Mouse (Mus musculus) CH12F3 (cell line): ENCODE data around the gene Trp53i11.

ENCODE experiments used
- in situ Hi-C: fragments of 300-500 bp; cut with MboI; formaldehyde crosslinking; loops from 2 replicates; pipeline ENCODE4 v1.14.3; 2020; ENCODE audit warnings: low sequenced_read_pairs

Gene Trp53i11

DNA sequence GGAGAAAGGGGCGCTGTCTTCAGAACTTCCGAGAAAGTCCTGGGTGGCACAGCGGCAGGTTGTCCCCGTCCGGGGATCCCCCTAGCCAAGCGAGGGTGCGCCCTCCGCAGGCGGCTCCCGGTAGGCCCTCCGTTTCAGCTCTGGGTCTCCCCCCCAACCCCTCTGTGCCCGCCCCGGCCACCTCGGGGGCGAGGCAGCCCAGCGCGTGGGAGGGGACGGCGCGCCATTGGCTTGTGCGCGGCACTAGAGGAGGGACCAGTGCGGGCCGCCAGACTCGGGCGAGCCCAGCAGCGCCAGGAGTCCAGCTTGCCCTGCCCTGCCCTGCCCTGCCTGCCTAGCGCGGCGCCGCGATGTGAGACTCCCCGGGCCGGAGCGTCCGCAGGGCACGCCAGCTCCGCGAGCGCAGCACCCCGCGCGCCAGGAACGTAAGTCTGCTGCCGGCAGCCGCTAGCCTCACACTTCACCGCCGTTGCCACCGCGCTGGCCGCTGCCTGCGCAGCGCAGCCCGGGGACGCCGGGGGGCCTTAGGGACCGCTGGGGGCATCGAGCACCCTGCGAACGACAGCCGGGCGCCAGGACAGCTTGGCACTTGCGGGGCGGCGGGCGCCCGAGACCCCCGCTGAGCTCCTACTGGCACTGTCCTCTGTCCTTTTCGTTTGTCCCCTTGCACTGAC lies at the start of gene Trp53i11:
TSS of gene Trp53i11 (plus strand) at position 226 of the 674 bp plus-strand sequence.
- in situ Hi-C loops = no loop called here

DNA sequence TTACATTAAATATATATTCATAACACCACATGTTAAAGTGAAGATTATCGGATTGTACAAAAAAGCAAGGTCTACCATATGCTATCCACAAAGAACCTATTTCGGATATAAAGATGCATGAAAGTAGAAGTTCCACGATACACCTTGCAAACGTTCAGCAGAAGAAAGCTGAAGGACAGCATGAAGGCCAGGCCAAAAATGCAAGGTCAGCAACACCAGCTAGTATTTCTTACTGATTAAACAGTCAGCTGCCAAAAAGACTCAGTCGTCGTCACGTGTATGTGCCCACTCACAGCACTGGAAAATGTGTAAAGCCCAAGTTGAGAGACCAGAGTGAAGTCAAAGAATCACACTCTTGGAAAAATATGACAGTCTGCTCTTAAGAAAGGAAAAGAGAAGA lies 47.9 kb upstream of the Trp53i11 start:
- in situ Hi-C loops = no loop called here

DNA sequence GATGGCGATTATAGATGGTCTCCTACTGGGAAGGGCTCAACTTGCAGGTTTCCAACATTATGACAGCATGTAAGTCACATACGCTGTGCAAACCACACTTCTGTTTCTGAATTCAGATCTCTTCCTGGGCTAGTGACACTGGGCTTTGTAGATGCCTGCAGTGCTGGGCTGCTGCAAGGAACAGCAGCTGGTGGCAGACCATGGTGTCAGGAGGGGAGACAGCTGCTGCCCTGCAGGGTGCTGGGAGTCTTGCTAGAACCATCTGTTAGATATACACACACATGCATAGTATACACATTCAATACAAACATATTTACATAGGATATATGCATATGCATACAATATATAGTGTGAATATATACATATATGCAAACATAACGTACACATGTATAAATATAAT lies 46.0 kb upstream of the Trp53i11 start:
- in situ Hi-C loops = no loop called here

DNA sequence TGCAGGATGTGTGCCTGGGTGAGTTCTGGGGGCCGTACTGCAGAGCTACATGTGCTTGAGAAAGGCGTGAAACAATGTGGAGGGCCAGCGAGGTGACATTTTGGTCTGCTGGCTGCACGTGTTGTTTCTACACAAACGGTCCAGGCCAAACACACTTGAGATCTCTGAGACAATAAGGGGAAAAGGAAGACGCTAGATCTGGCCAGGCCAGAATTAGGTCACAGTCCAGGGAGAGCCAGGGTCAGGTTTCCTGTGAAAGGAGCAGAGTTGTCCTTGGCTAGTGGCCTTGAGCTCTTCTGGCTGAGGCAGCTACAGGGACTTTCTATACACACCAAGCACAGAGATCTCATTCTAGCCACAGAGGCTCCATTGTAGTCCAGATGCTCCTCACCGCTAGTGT lies 44.7 kb upstream of the Trp53i11 start:
- in situ Hi-C loops = no loop called here

DNA sequence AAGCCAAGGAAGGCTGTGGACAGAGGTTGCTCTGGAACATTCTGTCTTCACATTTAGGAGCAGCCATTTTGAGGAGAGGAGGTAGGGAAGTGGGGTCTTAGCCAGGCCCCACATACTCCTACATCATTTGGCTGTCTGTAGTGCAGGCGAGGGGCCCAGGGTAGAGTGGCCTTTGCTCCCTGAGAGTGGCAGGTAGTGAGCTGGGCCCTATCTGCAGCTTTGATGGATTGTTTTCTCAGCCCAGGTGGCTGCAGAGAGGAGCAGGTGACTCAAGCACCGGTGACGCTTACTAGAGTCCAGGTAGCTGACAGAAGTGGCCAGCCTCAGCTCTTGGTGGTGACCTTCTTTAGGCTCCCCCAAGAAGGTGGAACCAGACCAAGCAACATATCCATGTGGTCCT lies 43.2 kb upstream of the Trp53i11 start:
- in situ Hi-C loops = no loop called here

DNA sequence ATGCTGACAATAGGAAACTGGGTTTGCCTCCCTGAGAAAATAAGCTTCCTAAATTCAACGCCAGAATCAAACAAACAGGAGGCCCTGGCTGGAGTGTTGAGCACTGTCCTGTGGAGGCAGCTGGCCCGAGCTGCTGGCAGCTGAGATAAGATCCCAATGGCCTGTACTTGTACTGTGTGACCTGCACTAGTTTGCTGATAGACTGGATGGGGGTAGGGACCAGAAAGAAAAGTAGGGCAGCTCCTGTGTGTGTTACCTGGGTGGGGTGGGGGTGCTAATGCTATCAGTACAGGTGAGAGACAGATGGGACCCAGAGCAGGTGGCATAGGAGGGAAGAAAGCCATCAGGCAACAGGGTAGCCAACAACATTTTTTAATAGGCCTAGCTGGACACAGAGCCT lies 37.3 kb upstream of the Trp53i11 start:
- in situ Hi-C loops = no loop called here

DNA sequence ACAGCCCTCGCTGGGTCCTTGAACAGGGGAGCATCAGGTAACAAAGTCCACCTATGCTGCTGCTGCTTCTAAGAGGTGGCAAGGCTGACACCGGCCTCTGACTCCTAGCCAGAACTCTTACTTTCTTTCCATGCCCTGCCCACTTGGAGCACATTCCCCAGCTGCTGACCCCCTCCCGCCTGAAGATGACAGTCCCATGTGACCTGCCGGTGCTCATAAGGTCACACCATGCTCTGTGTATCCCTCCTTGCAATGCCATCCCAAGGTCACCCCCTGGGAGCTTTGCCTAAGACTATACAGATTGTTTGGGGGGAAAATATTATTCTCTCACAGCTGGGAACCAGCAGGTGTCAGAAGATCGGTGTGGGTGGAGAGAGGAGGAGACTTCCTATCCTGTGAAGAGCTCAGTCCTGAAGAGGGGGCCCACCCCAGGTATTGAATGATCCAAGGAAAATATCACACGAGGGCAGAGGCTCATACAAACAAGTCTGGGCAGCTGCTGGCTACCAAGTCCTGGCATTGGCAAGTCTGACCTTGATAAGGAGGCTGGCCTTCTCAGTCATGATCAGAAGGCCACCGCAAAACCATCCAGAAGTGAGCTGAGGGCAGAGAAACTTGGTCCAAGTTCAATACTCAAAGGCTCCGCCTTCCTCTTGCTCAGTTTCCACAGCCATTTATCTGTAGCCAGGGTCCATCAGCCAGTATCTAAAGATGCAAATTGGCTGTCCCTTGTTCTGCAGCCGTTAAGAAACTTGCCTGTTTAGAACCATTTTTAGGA lies 36.5 kb upstream of the Trp53i11 start:
- in situ Hi-C loops = no loop called here

DNA sequence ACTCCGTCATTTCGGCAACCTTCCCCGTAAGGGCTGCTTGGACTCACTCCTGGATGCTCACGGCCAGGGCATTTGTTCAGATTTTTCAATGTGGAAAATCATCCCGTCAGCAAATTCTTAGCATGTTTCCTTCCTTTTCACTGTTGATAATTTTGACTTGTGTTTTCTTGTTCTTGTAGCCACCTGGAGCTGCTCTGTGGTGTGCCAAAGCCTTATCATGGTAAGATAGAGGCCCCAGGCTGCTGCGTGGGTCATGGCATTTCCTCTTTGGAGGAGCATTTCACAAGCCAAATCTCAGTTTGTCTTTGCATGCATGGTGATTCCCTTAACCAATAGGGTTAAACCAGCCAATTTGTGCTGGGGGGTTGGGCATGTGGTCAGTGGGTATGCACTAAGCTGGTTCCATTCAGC lies 35.2 kb upstream of the Trp53i11 start:
- in situ Hi-C loops = no loop called here

DNA sequence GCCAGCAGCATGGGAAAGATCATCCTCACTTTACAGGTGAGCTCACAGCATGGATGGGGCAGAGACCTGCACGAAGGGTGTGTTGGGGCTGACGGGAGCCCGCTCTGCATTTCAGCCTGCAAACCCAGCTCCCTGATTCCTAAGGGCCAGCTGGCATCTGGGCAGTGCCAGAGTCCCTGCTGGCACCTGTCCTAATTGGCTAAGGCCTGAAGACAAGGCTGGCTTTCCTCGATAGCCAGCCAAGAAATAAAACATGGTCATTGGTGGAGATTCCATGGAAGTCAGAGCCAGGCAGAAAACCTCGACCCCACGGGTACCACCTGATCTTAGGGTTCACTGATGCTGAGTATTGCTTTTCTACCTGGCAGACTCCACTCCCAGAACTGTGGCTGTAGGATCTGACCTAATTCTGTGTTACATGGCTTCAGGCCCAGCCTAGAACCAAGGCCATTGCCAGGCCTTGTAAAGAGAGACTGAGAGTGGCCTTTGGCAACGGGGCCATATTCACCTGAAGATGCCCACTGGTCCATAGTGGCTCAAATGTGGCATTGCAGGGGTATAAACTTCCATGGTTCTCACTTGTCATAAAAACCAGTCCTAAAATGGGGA lies 34.4 kb upstream of the Trp53i11 start:
- in situ Hi-C loops = no loop called here

DNA sequence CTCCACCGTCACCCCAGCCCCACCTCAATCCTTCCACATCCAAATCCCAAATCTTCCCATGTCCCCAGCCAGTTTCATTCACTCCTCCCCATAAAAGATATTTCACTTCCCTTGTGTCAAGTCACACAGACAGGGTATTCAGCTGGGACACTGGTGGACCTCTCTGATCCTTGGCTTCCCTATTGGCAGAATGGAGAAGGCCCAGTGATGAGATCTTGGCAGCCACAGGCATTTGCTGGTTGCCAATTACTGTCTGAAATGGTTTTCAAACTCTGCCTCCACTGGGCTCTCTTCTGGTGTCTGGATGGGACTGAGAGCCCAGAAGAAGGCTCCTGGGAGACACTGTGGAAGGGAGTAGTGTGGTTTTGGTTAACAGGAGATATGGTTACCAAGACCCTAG lies 33.5 kb upstream of the Trp53i11 start:
- in situ Hi-C loops = no loop called here

DNA sequence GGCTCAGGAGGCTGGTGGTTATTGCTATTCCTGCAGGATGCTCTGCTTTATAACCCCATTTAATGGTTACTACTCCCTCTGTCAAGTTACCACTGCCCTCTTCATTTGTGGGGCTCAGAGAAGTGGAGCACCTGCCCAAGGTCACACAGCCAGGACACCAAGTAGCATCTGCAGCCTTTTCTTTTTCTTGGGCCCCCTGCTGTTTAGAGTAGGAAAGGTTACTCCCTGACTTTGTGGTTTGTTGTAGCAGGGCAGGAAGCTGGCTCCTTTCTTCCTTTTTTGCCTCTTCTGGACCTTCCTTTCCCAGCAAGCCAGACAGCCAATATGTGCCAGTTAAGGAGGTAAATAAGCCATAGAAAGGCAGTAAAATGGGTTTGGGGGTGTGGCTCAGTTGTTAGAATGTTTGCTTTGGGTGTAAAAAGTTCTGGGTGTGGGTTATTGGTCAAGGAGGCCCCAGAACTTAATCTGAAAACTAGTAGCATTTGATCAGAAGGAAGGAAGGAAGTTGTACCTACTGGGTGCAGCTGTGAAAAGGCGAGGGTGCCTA lies 32.8 kb upstream of the Trp53i11 start:
- in situ Hi-C loops = no loop called here

DNA sequence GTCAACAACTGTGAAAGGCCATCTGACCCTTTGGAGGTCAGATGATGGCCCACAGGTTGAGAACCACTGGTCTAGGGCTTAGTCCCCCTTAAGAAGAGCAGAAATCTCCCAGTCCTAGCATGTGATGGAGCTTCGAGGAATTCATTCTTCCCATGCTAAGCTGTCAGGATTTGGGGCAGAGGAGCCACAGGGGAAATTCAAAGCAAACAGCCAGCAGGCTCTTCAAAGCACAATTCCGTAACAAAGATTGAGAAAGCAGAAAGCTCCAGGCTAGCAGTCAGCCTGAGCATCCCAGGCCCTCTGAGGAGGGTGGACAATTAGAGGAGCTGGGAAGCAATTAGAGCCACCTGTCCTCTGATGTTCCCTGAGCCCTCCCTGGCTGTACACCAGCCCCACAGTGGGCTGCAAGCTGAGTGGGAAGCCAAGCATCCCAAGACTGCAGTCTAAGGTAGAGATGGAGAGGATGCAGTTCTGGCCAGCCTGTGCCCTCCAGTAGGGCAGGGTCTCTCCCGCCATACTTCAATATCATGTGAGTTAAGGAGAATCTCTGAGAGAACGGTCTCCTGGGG lies 26.8 kb upstream of the Trp53i11 start:
- in situ Hi-C loops = no loop called here

DNA sequence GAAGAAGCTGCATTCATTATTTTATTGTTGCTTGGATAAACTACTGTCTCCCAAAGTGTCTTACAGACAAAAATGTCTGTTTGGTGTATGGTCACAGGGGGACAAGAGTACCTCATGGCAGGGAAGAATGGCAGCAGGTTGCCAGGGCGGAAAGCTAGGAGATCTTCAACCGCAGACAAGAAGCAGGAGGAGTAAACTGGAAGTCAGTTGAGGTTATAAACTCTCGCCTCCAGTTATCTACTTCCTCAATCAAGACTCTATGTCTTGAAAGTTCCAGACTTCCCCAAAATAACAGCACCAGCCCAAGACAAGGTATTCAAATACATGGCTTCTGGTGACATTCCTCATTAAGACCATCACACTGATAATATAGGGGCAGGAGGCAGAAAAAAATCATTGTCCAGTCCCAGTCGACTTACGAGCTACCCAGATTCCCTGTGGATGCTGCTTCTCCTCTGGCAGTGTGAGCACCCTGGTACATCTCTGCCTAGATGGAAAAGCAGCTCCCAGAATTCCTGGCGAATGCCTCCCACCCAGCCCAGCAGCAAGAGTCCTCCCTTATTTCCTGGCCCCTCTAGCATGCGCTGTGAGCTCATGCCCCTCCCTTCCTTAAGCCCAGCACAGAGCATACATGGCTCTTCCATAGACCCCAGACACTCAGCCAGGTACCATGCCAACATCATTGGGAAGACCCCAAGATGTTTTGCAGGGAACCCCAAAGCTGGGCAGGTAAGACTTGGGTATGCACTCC lies 25.3 kb upstream of the Trp53i11 start:
- in situ Hi-C loops = no loop called here

DNA sequence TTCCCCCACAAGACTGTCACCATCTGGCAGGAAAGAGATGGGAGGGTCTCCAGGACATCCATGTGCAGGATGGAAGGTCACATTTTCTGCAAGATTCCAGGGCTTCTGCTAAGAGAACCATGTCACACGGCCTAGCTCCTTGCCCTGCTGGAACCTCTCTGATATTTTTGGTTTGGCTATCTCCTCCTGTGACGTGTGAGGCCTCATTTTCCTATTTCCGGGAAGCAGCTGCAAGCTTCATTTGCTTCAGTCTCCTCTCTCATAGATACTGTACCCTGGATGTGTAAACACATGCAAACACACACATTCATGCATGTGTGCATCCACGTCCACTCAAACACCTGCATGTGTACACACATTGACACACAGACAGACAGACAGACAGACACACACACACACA lies 24.6 kb upstream of the Trp53i11 start:
- in situ Hi-C loops = no loop called here

DNA sequence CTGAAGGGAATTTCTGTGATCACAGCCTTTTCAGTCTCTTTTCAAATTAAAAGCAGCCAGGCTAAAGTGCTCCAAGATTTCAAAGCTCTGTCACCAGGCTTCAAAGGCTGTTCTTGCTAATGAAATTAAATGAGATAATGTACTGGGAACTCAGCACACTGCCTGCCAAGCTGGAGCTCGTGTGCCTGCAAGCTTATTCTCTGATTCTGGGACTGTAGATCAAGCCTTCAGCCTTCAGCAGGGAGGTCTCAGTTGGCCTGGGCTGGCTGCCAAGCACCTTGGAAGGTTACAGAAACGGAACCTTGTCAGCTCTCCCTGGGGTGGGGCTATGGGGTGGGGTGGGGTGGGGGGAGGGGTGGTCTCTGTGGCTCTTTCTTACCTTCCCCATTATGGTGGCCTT lies 24.0 kb upstream of the Trp53i11 start:
- in situ Hi-C loops = no loop called here

DNA sequence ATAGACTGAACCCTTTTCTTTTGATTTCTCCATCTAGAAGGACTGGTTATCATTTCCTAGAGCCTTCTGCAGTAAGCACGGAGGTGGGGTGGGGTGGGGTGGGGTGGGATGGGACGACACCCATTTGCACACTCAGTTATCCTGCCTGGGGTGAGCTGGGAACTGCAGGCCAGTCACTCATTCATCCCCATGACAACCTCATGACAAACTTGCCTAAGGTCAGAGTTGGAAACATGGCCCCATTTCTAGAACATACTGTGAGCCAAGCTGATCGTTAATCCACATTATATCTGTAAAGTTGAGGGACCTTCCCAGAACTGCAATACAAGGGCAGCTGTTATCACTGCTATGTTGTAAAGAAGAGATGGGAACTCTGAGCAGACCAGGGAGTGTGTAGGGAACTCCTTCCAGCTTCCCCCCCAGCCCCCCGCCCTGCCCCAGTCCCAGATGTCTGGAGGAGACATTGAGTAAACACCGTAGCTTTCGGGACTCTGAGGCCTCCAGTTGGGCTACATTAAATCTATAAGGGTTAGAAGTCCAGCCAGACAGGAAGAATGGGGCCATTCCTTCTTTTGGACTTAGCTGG lies 23.5 kb upstream of the Trp53i11 start:
- in situ Hi-C loops = no loop called here

DNA sequence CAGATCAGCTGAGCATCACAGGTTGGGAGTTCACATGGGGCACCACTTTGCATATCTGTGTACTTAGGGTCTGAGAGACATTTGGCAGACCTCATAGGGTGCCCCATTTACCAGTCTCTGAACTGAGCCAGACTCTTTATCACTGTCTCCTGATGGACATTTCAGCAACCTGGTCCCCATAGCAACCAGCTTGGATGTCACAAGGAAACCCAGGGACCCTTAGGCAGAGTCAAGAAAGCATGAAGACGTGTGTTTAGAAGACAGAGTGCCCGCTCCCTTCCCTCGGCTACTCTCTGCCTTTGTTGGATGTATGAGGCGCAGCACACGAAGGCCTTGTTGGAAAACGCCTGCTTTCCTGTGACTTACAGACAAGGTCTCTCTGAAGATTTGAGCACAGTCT lies 21.1 kb upstream of the Trp53i11 start:
- in situ Hi-C loops = no loop called here

DNA sequence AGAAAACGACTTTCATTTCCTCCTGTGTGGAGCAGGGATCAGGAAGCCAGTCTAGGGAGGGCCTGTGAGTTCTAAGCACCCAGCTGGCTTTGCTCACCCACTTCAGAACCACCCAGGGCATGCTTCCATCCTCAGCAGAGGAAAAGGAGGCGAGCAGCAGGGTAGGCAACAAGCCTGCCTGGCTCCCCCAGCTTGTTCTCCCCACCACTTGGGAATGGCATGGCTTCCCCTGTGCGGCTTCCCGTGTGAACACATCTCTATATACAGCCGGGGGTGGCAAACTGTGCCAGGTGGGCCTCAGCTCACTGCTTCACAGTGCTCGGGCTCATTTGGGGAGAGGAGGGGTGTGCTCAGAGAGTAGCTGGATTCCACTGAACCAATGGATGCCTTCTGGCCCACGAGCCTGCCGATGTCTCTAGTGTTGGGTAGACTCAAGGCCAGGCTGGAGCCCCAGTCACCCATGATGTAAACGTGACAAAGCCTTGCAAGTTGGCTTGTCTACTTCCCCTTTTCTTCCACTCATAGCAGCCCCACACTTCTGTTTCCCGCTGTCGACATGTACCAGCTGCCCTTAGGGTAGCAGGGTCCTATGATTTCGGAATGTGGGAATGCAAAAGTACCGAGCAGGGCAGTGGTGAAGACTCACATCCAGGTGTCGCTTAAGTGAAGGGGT lies 20.5 kb upstream of the Trp53i11 start:
- in situ Hi-C loops = no loop called here

DNA sequence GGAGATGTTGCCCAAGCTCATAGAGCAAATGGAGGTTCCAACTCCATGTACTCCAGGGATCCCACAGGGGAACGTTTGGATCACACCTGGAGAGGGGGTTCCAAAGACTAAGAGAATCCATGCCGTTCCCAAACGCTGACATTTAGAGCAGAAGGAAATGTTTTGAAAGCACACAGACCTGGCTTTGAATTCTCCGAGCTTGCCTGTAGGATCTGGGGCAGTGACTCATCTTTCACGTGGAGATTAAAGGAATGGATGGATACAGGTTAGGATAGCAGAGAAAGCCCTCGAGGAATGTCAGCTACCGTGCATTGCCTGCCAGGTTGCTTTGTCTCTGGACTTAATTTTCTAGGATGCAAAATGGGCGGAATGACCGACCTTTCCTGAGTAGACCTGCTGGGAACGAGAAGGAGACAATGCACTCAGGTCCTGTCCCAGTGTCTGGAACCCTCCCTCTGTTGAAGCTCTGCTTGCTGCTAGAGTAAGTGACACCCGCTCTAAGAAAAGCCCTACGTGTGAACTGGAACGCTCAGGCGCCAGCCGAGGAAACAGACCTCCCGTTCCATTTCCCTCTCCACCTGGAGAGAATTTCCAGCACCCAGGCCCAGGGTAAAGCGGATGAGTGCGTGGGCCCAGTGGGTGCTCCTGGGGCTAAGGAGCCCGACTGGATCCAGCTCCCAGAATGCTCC lies 17.0 kb upstream of the Trp53i11 start:
- in situ Hi-C loops = no loop called here
